Mouse (Mus musculus): ENCODE results near the gene Caly. TPM values are rescaled to one million over a fixed set of nuclear protein-coding genes. Genes with fewer than 3 reads are reported as not detected.
A peak's percentile ranks its signal among the peaks of the same experiment; 100 is the strongest.

The Caly gene
- polyA plus RNA-seq, 1 experiment from 2014 or later, result 179 TPM

DNA sequence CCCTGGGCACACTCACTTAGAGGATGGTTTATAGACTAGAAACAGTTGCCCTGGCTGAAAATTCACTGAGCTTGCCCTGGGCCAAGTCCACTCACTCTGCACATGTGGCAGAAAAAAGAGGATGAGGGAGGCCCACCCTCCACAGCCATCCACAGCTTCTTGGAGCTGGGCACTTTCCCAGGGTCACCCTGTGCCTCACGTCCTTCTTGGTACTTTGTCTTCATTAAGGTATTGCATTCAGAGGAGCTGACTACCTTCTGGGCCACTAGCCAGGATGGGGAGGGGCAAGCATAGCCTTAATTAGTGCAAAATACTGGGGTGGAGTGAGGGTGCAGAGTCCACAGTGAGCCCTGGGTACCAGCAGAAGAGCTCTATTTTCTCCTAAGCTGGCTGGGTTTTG, 13.2 kb upstream of the Caly start:
- Histone ChIP-seq H3K4me1 (replicated peaks; ENCODE audit: control insufficient read depth, insufficient read depth, low read length) (no peaks in the 10 kb centered on the region), H3K9me3 (ENCODE audit: control insufficient read depth, low read length) (no peaks in the 10 kb centered on the region), H3K9ac (replicated peaks; ENCODE audit: low read depth, low read length) (no peak overlapping the region), H3K36me3 (ENCODE audit: control insufficient read depth, insufficient read depth) (no peaks in the 10 kb centered on the region), H3K4me2 (ENCODE audit: low read length) (no peak overlapping the region), H3K4me3 (replicated peaks; ENCODE audit: low read length) (no peak overlapping the region), H3K27ac (ENCODE audit: low read length) (no peak overlapping the region), H3K27me3 (replicated peaks; ENCODE audit: control insufficient read depth, insufficient read depth, low read length) (no peaks in the 10 kb centered on the region)
- no peak for ATAC-seq
- 10% methylated on average over 1 of the region's 1 CpGs for WGBS

DNA sequence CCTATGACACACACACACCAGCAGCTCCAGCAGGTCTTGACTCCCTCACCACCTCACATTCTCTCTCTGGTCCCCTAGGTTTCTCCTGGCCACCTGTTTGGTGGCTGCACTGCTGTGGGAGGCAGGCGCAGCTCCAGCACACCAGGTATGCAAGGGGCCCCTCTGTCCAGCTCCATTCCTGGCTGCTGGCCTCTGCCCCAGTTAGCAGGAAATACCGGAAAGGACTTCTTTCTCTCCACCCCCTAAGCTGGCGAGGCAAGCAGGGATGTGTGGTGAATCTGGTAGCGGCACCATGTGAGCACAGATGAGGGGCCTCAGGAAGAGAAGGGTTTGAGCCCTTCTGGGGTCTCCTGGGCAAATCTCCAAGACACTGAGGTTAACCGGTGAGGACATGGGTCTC, 12.6 kb upstream of the Caly start:
- Histone ChIP-seq H3K36me3 (ENCODE audit: control insufficient read depth, insufficient read depth) (no peaks in the 10 kb centered on the region), H3K27ac (ENCODE audit: low read length) (no peak overlapping the region), H3K27me3 (replicated peaks; ENCODE audit: control insufficient read depth, insufficient read depth, low read length) (no peaks in the 10 kb centered on the region), H3K9ac (replicated peaks; ENCODE audit: low read depth, low read length) (no peak overlapping the region), H3K4me1 (replicated peaks; ENCODE audit: control insufficient read depth, insufficient read depth, low read length) (no peaks in the 10 kb centered on the region), H3K9me3 (ENCODE audit: control insufficient read depth, low read length) (no peaks in the 10 kb centered on the region), H3K4me3 (replicated peaks; ENCODE audit: low read length) (no peak overlapping the region), H3K4me2 (ENCODE audit: low read length) (no peak overlapping the region)
- WGBS, result 78% methylated on average over 5 of the region's 5 CpGs
- no peak for ATAC-seq

DNA sequence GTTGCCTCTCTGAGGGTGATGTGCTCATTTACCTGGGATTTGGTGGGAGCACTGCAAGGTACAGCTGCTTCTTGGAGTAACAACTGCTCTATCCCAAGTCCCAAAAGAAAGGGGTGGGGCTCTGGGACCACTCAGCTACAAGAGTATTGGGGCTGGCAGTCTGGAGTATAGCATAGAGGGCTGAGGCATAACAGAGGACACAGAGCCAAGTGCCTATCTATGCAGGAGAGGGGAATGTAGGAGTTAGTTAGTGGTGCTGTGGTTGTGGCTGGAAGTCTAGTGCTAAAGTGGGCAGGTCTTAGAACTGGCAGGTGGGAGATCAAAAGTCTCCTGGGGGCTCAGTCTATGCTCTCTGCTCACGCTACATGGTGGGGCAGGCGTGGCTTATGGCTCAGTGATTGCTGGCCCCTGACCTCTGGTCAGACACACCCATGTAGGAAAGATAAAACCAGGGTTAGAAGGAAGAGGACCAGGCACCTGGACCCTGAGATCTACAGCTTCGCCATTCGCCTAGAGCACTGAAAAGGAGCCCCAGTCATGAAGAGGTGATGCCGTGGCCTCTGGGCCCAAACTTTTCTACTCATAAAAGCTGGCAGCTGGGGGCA, 10.7 kb upstream of the Caly start, which contains the start of gene Prap1:
Gene Prap1 (plus strand): TSS at position 472 of the 605 bp plus-strand sequence.
- Histone ChIP-seq H3K27ac (ENCODE audit: low read length) (no peak within 1 kb of the TSS), H3K36me3 (ENCODE audit: control insufficient read depth, insufficient read depth) (no peaks in the 10 kb centered on the region), H3K4me1 (replicated peaks; ENCODE audit: control insufficient read depth, insufficient read depth, low read length) (no peaks in the 10 kb centered on the region), H3K4me3 (replicated peaks; ENCODE audit: low read length) (no peak within 1 kb of the TSS), H3K9ac (replicated peaks; ENCODE audit: low read depth, low read length) (no peak within 1 kb of the TSS), H3K4me2 (ENCODE audit: low read length) (no peak within 1 kb of the TSS), H3K9me3 (ENCODE audit: control insufficient read depth, low read length) (no peaks in the 10 kb centered on the region), H3K27me3 (replicated peaks; ENCODE audit: control insufficient read depth, insufficient read depth, low read length) (no peaks in the 10 kb centered on the region)
- 75% methylated on average over 5 of the region's 5 CpGs for WGBS
- ATAC-seq, result no peak

GRCm38 (mm10) chr7:140090601-140091000, 8.3 kb upstream of the Caly start:
- Histone ChIP-seq H3K9ac (replicated peaks; ENCODE audit: low read depth, low read length) (no peak overlapping the region), H3K4me3 (replicated peaks; ENCODE audit: low read length) (no peak overlapping the region), H3K27ac (ENCODE audit: low read length) (no peak overlapping the region), H3K4me2 (ENCODE audit: low read length) (no peak overlapping the region), H3K36me3 (ENCODE audit: control insufficient read depth, insufficient read depth) (no peaks in the 10 kb centered on the region), H3K4me1 (replicated peaks; ENCODE audit: control insufficient read depth, insufficient read depth, low read length) (no peaks in the 10 kb centered on the region), H3K9me3 (ENCODE audit: control insufficient read depth, low read length) (no peaks in the 10 kb centered on the region), H3K27me3 (replicated peaks; ENCODE audit: control insufficient read depth, insufficient read depth, low read length) (no peaks in the 10 kb centered on the region)
- 69% methylated on average over 10 of the region's 10 CpGs for WGBS
- no peak for ATAC-seq

DNA sequence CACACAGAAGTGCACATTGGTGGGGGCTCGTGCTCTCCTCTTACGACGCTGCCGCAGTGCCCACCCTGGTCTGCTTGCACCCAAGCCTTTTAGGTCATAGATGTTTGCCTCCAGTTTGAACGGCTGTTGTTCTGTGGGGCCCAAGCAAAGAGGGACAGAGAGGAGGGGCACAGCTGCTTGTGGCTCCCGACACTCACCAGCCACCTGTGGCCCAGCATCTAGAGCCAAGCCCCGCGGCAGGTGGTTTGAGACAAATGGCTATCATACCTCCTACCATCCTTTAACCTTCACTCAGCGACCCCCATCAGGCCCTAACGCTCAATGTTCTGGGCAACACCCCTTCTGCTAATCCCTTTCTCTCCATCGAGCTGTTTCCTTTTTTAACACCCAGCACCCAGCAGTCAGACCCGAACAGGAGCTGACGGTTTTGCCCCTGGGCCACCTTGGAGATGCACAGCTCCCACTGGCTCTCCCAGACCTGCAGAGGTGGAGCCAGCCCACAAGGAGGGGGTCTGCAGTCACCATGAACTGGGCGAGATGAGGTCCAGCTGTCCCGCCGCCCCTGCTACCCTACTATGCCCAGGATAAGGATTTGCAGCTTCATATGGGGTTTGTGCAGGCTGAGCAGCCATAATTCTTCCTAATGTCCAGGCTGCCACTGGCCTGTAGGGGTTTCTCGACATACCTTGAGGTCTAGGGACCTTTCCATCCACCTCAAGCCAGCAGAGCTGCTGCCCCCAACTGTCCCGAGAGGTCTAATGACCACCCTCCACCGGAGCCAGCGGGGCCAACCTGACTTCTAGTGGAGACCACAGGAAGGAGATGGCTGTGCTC, 723 bp downstream of the Caly start:
- Histone ChIP-seq H3K27ac (ENCODE audit: low read length) (peak overlapping the region; percentile 92), H3K4me1 (replicated peaks; ENCODE audit: control insufficient read depth, insufficient read depth, low read length) (peaks cover 29% of the 10 kb centered on the region), H3K9ac (replicated peaks; ENCODE audit: low read depth, low read length) (peak overlapping the region; percentile 80), H3K4me2 (ENCODE audit: low read length) (peak overlapping the region; percentile 79), H3K4me3 (replicated peaks; ENCODE audit: low read length) (peak overlapping the region; percentile 55), H3K27me3 (replicated peaks; ENCODE audit: control insufficient read depth, insufficient read depth, low read length) (no peaks in the 10 kb centered on the region), H3K9me3 (ENCODE audit: control insufficient read depth, low read length) (no peaks in the 10 kb centered on the region), H3K36me3 (ENCODE audit: control insufficient read depth, insufficient read depth) (no peaks in the 10 kb centered on the region)
- 6% methylated on average over 20 of the region's 20 CpGs for WGBS
- peak; percentile 7 for ATAC-seq

- peak overlapping the region; percentile 55 for H3K4me3 ChIP-seq (replicated peaks; ENCODE audit: low read length)
- no peaks in the 10 kb centered on the region for H3K27me3 ChIP-seq (replicated peaks; ENCODE audit: control insufficient read depth, insufficient read depth, low read length)
- H3K27ac ChIP-seq (ENCODE audit: low read length), result peak overlapping the region; percentile 92
- H3K36me3 ChIP-seq (ENCODE audit: control insufficient read depth, insufficient read depth), result no peaks in the 10 kb centered on the region
- peak overlapping the region; percentile 80 for H3K9ac ChIP-seq (replicated peaks; ENCODE audit: low read depth, low read length)
- ATAC-seq, result peak; percentile 82
- H3K4me1 ChIP-seq (replicated peaks; ENCODE audit: control insufficient read depth, insufficient read depth, low read length), result peaks cover 29% of the 10 kb centered on the region
- no peaks in the 10 kb centered on the region for H3K9me3 ChIP-seq (ENCODE audit: control insufficient read depth, low read length)
- WGBS, result 2% methylated on average over 24 of the region's 24 CpGs
- peak overlapping the region; percentile 79 for H3K4me2 ChIP-seq (ENCODE audit: low read length)
Observed at GRCm38 (mm10) chr7:140080503-140081156, 1.7 kb downstream of the Caly start.

GRCm38 (mm10) chr7:140078711-140079110, 3.6 kb downstream of the Caly start:
- Histone ChIP-seq H3K27me3 (replicated peaks; ENCODE audit: control insufficient read depth, insufficient read depth, low read length) (no peaks in the 10 kb centered on the region), H3K9me3 (ENCODE audit: control insufficient read depth, low read length) (no peaks in the 10 kb centered on the region), H3K9ac (replicated peaks; ENCODE audit: low read depth, low read length) (no peak overlapping the region), H3K27ac (ENCODE audit: low read length) (no peak overlapping the region), H3K36me3 (ENCODE audit: control insufficient read depth, insufficient read depth) (no peaks in the 10 kb centered on the region), H3K4me1 (replicated peaks; ENCODE audit: control insufficient read depth, insufficient read depth, low read length) (peaks cover 29% of the 10 kb centered on the region), H3K4me3 (replicated peaks; ENCODE audit: low read length) (no peak overlapping the region), H3K4me2 (ENCODE audit: low read length) (no peak overlapping the region)
- ATAC-seq, result no peak
- 5% methylated on average over 5 of the region's 5 CpGs for WGBS

DNA sequence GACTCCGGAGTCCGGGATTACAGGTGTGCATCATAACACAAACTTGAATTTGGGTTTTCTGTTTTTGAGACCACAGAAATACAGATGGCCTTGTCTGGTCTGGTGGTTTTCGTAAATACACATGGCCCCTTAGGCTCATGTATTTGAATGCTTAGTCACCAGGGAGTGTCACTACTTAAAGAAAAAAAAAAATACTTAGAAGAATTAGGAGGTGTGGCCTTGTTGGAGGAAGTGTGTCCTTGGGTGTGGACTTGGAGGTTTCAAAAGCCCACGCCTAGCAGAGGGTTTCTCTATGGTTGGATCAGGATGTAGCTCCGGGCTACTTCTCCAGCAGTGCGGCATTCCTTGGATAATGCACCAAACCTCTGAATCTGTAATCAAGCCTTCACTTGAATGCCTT, 4.7 kb downstream of the Caly start:
- ATAC-seq, result no peak
- 75% methylated on average over 6 of the region's 6 CpGs for WGBS

DNA sequence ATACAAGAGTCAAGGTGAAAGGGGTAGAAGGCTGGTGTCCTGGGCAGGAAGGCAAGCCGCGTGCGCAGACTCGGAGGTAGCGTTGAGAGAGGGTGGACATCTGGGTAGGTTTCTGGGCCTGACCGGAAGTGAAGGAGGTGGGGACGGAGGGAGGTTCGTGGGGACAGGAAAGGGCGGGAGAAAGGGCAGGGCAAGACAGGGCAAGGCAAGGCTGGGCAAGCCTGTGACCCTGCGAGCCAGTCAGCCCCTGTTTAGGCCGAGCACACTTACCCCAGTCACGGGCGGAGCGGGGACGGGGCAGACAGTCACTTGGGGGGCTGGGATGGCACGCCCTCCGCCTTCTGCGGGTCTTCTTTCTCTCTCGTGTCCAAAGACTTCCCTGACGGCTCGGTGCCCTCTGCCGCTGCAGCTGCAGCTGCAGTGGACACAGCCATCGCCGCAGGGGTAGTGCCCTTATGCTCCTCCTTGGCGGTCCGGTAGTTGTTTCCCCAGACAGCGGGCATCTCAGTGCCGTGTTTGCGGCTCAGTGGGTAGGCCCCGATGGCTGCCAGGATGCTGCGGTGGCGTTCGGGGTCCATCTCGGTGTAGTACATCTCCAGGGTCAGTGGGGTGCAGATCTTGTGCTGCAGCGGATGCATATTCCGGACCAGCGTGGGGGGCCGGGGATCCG, 12.2 kb downstream of the Caly start:
- no peak overlapping the region for H3K9ac ChIP-seq (replicated peaks; ENCODE audit: low read depth, low read length)
- H3K27me3 ChIP-seq (replicated peaks; ENCODE audit: control insufficient read depth, insufficient read depth, low read length), result peaks cover 13% of the 10 kb centered on the region
- no peak for ATAC-seq
- H3K4me2 ChIP-seq (ENCODE audit: low read length), result peak overlapping the region; percentile 9; the same call in 1 of the 2 replicates
- no peak overlapping the region for H3K27ac ChIP-seq (ENCODE audit: low read length)
- H3K9me3 ChIP-seq (ENCODE audit: control insufficient read depth, low read length), result no peaks in the 10 kb centered on the region
- no peaks in the 10 kb centered on the region; the same call in 1 of the 2 replicates for H3K4me1 ChIP-seq (replicated peaks; ENCODE audit: control insufficient read depth, insufficient read depth, low read length)
- no peaks in the 10 kb centered on the region for H3K36me3 ChIP-seq (ENCODE audit: control insufficient read depth, insufficient read depth)
- WGBS, result 34% methylated on average over 35 of the region's 39 CpGs
- H3K4me3 ChIP-seq (replicated peaks; ENCODE audit: low read length), result no peak overlapping the region

More for the DNA sequence above, 4.7 kb downstream of the Caly start:
- Histone ChIP-seq H3K27ac (ENCODE audit: low read length) (no peak overlapping the region), H3K36me3 (ENCODE audit: control insufficient read depth, insufficient read depth) (no peaks in the 10 kb centered on the region), H3K4me1 (replicated peaks; ENCODE audit: control insufficient read depth, insufficient read depth, low read length) (peaks cover 29% of the 10 kb centered on the region), H3K27me3 (replicated peaks; ENCODE audit: control insufficient read depth, insufficient read depth, low read length) (0 out of 2 replicates have a peak, but pooled peaks cover 2% of the 10 kb centered on the region), H3K9ac (replicated peaks; ENCODE audit: low read depth, low read length) (no peak overlapping the region), H3K4me3 (replicated peaks; ENCODE audit: low read length) (no peak overlapping the region), H3K9me3 (ENCODE audit: control insufficient read depth, low read length) (no peaks in the 10 kb centered on the region), H3K4me2 (ENCODE audit: low read length) (no peak overlapping the region)
